Mouse (Mus musculus): ENCODE measurements around the gene Fam213b.

GRCm38 (mm10) chr4:154882014-154882659 lies 16.8 kb downstream of the Fam213b start:
- TF ChIP-seq CTCF (IDR thresholded peaks at IDR 0.05; ENCODE audit: low read depth) (no peak), EP300 (IDR thresholded peaks at IDR 0.05; ENCODE audit: low read depth) (no peak)

Data from liver, embryonic 14.5 days (tissue).